Mouse (Mus musculus) lung, adult 2 months (tissue): ENCODE data around the gene Cnot10.

Experiments used
- CTCF ChIP-seq: fragments of 200-500 bp; IDR thresholded peaks from 2 replicates; pipeline ENCODE4 v1.5.1; 2011; ENCODE audit warnings: mild to moderate bottlenecking, low read length, control low read depth; ENCODE audit not compliant: insufficient read depth
- POLR2A ChIP-seq: fragments of 200-500 bp; IDR thresholded peaks from 2 replicates; pipeline ENCODE4 v1.6.1; 2011; ENCODE audit warnings: low read depth, mild to moderate bottlenecking, control low read depth, low read length, borderline replicate concordance; ENCODE audit errors: extremely low read depth

GRCm38 (mm10) chr9:114661991-114662390 lies 22.0 kb upstream of the Cnot10 start:
- TF ChIP-seq CTCF (no peak), POLR2A (no peak)
